Mouse (Mus musculus) c-Kit-positive CD71-positive TER-119-negative erythroid progenitor cells, embryonic 14.5 days (primary cell): ENCODE measurements at regions not wholly inside any gene's neighbourhood (a gene's known extent, or its start where the extent isn't known, plus 50 kb on each side); places are given as distances from the start of the nearest gene placed in this dataset.
"Not testable (repeated sequence)": the region's sequence is repeated elsewhere in the genome, so short reads cannot be mapped to it uniquely, and the experiment has no call there.

Source experiments
- DNase-seq: peaks from one replicate; pipeline ENCODE4 v3.0.0-alpha.2; 2013; ENCODE audit warnings: low read depth

DNA sequence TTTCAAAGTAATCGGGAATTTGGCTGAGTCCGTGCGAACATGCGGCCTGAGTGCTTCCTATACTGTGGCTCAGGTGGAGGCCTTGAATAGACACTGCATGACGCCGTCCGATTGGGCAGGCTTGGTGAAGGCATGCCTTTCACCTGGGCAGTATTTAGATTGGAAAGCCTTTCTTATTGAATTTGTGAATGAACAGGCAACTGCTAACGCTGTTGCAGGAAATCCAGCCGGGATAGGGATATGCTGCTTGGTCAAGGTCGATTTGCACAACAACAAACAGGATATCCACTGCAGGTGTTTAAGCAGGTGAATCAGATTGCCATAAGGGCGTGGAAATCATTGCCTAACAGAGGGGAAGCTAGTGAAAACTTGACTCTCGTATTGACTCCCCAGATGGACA is 183.7 kb upstream of the Ccdc54 start:
- not testable (repeated sequence) for DNase-seq

DNA sequence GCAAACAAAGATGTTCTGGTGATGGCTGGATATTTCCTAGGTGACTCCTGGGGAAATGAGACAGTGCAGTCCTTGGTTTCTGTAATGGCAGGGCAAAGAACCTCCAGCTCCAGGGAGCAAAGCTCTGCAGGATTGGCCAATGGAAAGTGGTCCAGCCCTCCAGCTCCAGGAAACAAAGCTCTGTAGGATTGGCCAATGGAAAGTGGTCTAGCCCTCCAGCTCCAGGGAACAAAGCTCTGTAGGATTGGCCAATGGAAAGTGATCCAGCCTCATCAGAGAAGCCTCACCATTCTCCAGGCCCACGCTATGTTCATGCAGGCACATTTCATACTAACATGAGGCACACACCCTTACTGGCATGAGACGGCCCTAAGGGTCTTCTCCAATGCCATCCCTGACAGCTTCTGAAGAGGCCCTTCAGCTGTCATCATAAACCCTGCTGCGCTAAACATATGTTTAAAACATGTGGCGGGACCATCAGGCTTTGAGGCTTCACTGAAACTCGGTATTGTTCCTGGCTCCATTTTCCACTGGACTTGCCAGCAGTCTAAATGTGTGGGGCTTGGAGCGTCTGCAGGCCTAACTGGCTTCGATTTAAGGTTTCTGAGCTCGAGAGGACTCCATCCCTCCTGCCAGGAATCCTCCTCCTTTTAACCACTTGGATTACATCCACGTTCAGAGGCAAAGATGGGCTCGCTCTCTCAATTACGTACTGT is 175.3 kb upstream of the Ccdc54 start:
- DNase-seq: no peak

DNA sequence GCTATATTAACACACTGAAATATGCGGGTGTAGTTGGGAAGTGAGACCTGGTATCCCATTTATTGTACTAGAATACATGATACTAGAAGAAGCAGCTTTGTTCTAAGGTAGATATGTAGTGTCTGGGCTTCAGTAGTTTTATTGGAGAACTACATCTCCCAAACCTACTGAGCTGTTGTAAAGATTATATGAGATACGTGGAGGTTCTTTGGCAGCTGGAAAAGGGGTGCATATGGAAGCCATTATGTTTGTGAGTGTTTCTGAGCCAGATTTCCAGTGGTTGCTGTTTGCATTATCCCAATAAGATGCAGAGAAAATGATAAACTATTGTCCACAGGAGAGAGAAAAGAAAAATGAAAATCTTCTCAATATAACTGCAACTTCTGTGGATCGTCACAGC is 171.1 kb upstream of the Ccdc54 start:
- DNase-seq: no peak

DNA sequence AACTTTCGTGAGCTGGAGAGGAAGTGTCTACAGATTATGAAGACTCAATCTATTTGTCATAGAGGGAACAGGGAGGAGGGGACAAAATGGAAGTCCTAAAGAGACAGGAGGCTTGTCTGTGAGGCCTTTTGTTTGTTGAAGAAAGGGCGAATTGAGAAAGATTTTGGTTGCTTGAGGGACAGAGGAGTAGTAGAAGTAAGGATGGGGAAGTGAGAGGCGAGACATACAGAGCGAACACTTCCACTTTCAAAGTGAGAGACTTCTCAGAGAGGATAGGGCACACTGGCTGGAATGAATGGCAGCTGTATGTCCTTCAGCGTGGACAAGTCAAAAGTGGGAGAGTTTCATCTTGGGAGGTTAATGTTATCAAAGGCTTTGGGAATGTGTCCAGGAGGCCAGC is 169.0 kb upstream of the Ccdc54 start:
- DNase-seq: no peak

DNA sequence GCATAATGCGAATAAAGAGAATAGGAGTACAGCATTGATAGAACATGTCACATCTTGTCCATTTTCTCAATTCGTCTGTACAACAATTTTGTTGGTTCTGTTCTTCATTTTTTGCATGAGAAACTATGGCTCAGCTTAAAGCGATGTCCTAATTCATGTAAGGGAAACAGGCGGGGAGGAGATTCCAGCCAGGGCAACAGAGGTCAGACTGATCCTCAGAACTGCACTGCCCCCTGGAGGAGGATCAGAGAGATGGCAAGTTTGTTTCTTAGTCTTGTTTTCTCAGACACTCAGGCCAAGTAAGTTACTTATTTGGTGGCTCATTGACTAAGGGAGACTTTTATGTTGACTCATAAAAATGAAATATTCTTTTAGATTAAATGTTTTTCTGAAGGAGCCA is 165.7 kb upstream of the Ccdc54 start:
- peak; percentile 27 for DNase-seq

DNA sequence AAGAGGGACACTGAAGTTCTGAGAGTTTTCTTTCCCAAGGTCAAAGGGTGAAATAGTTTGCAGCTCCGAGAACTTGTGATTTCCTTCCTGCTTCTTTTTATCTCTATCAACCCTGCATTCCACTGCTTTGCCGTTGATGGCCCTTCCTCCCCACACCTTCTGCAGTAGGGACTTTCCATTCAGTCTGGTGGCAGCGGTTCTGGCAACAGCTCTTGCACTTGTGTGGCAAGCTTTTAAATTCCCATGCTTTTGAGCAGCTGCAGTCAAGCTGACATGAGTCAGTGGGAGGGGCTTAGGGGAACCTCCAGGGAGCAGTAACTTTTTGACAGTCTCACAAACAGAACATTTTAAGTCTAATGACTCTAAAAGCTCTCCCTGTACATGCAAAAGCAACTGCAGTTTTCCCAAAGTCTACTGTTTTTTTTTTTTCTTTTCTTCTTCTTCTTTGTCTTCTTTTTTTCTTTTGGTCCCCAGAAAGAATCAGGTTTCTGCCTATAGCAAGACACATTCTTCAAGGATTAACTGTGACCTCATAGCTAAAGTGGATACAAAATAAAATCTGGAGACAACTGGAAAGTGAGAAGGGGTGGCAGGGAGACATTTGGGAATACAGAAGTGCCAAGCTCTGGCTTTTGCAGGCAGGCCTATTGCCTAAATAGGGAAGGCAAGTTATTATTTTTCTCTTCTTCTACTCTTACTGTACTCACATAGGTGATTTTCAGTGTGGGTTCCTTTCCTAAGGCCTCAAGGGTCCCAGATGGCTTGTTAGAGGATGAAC is 162.8 kb upstream of the Ccdc54 start:
- DNase-seq: no peak

DNA sequence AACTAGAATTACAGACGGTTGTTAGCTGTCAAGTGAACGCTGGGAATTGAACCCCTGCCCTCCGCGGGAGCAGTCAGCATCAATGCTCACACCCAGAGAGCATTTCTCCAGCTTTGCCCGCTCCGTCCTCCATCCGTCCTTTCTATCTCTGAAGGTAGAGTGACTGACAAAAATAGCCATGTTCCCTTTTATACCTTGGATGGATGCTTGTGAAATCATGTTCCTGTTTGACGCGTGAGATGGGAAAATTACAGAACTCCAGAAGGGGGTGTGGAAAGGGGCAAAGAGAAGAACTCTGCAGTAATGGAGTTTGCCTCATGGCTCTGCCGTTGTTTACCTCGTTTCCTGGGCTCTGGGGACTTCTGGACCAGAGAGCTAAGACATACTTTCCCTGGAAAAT is 162.1 kb upstream of the Ccdc54 start:
- DNase-seq: no peak

DNA sequence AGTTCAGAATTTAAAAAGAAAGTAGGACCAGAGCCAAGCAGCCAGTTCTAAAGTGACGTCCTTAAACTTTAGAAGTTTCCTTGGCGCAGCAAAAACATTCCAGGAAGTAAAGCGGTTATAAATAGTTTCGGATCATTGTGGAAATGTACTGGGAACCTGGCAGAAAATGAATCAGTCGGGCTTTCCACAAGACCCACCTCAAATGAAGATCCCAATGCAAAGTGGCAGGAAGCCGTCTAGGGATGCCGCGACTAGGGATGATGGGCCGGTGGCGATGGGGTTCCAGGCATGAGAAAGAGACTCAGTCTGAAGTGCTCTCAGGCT is 161.3 kb upstream of the Ccdc54 start:
- no peak for DNase-seq

DNA sequence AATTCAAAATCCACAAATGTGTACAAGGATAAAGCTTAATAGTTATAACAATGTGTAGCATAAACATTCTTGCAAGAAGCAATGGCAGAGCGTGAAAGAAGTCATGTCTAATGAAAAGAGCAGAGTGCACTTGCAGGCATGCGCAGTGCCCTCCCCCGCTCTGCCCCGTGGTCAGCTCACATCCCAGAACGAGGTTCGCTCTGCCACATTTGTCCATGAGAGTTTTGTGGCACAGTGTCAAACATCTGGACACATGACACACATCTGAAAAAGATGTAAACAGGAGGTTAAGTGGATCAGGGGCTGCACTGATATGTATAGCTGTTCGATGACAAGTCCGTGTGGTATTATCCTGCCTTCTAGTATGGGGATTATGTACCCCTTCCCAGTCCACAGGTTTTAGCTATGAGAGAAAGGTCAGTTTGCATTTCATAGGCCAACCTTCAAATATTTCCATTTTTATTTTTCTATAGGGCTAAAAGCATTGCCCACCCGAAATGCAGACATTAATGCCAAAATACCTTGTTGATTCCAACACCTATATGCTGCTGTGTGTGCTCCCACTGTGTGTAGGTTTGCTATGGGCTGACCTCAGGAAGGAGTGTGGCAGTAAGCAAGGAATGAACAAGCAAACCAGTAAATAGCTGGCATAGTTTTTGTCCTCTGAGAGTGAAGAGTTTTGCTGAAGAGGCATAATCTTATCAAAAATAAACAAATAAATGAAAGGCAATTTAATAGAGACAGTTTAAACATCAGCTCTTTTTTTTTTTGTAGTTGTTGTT is 160.7 kb upstream of the Ccdc54 start:
- no peak for DNase-seq

DNA sequence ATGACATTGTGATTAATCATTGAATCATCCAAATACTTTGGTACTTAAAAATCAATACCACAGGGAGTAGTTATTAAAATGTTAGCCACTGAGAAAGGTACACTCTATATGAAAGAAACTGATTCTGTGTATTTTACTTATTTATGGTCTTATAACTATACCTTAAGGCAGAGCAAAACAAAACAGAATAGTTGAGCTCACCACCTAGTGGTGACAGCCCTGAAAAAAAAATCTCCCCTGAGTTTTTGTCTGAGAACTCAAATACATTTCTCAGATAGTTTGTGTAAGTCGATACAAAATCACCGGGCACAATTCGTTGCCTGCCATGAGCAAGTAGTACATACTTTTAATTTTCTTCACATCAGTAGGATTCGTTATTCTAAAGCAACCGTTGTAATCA is 156.7 kb upstream of the Ccdc54 start:
- no peak for DNase-seq

DNA sequence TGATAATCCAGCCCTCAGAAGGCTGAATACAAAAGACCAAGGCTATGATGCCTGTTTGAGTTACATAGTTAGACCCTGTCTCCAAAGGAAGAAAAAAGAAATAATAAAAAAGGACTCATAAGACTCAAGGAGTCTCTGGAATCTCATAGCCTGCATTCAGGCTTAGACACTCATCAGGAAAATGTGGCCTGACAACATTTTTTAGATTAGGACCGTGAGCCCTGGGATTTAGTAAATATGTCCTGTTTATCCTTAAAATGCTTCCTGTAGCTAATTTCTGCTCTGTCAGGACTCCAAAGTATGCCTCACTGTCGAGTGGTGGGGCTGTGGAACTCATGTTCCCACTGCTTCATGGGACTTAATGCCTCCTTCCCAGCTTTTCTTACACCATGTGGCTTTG is 154.8 kb upstream of the Ccdc54 start:
- no peak for DNase-seq

DNA sequence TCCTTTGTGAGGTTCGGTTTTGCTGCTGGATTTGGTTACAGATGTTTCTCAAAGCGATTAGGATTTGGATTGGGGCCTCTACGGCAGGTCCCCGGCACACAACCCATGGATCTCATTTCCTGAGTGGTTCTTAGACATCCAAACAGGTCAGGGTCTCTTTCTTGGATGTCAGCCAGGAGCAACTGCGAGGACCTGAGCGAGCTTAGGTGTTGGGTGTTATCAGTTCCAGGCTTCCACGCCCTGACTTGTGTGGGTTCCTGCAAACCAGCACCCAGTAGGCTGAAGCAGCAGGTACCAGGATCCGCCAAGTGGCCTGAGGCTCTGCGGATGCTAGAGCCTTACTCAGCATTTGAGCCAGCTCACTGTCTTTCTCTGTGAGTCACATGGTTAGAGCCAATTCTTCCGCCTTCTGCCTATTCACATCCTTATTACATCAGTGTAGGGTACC is 146.5 kb upstream of the Ccdc54 start:
- no peak for DNase-seq

DNA sequence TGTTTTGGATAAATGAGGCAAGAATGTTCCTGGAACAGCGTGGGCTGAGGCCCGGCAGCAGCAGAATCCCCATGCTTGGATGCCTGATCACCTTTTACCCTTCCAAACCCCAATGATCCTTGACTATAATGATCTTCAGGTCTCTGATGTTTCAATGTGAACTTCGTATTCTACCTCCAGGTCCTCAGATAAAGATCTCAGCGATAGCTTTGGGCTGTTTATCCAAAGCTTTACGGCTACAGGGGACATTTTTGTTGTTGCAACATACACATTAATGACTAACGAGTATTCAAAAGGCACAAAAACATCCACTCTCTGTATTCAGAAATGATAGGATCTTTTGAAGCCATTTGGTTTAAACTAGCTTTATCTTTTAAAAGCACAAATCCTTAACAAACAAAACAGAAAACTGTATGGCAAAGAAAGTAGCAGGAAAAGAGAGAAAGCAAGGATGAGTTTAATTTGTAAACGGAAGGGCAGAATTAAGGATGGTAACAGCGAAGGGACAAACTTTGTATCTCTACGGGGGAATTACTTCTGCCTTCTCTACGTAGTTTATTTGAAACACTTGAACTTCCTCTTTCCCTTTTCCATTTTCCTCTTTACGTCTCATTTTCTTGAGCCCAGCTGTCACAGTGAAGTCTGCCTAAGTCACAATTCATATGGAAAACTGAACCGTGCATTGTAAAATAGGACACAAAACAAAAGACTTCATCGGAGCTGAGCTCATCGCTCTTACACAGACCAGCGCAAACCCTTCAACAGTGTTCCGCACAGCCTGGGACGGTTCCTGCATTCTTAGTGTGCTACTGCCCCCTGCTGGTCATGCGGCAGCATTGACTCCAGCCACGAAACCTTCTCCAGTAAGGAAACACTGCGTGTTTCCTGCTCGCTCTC is 145.4 kb upstream of the Ccdc54 start:
- peak; percentile 82 for DNase-seq

DNA sequence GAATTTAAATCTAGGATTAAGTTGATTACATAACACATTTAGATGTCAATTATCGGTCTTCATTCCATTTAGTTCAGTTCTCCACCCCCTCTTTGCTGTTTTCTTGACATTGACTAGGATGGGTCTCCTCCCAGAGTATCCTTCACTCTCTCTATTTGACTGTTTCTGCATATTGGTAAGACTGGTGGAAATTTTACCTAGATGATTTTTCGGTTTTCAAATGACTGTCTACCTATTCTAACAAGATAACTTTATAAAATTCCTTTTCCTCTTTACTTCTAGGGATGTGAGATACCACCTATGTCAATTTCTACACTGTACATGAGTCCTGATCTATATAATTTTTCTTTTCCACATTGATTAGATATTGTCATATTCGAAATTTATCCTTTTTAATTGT is 142.4 kb upstream of the Ccdc54 start:
- DNase-seq: no peak

DNA sequence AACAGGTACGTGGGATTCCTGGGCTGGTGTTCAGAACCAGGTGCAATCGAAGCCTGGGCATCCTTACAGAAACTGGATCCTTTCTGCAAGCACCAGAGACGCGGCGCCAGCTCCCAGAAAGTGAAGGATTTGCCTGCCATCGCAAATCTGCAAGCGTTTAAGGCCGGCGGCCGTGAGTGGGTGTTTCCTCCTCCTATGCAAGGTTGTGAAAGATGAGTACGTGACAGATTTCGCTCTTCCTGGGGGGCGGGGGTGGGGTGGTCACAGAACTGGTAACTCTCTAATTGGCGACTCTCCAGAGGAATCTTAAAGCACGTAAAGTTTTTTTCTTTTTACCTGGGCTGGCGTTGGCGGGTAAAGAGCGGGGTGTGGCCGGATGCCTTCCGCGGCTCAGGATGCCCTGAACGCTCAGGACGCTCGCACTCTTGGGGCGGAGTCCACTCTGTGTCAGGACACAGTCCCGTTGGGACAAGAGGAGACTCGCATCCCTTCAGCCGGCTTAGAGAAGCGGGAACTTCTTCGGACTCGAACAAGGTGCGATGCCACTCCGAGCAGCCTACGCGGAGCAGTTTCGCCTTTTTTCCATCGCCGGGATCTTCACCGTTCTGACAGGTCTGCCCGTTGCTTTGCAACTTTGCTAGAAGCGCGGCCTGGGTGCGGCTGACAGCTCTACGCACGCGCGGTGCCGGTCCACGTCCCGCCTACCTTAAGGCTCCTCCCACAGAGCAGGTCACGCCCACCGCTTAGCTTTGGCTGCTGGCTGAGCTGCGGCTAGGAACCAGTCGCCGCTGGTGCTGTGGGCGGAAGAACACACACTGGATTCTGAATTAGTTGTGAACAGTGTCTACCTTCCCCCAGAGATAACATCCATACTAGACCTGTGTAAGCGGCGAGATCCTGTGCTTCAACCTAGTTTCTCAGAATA is 141.4 kb upstream of the Ccdc54 start:
- DNase-seq: peak; percentile 65

DNA sequence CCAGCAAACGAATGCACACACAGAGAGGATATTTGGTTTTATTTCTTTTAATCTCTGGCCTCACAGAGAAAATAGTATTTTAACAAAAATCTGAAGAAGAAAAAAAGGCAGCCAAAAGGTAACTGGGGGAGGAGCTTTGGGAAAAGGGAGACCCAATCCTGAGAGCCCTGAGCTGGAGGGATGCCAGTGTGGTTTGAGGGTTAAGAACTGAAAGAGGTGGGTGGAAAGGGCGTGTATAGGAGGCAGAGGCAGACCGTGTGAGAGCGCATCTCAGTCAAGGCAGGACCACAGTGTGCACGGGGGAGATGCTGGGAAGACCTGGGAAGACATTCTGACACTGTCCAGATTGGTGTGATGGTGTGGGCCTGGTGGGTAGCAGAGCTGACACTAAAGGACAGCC is 138.4 kb upstream of the Ccdc54 start:
- no peak for DNase-seq

DNA sequence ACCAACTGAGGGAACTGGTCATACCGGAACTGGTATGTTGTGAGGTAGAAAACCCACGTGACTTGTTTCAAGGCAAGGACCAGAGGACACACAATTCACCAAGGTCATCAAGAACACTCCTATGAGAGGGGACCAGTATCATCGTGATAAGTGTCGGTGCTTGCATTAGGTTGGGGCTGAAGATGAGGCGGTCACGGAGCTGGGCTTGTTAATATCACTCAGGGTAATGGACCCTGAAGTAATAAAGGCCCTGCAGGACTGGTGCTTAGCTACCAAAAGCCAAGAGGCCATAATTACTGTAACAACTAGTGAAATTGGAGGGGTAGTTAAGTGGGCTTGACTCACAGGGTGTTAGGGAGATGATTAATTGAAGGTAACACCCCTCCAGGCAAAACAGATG is 132.2 kb upstream of the Ccdc54 start:
- no peak for DNase-seq

DNA sequence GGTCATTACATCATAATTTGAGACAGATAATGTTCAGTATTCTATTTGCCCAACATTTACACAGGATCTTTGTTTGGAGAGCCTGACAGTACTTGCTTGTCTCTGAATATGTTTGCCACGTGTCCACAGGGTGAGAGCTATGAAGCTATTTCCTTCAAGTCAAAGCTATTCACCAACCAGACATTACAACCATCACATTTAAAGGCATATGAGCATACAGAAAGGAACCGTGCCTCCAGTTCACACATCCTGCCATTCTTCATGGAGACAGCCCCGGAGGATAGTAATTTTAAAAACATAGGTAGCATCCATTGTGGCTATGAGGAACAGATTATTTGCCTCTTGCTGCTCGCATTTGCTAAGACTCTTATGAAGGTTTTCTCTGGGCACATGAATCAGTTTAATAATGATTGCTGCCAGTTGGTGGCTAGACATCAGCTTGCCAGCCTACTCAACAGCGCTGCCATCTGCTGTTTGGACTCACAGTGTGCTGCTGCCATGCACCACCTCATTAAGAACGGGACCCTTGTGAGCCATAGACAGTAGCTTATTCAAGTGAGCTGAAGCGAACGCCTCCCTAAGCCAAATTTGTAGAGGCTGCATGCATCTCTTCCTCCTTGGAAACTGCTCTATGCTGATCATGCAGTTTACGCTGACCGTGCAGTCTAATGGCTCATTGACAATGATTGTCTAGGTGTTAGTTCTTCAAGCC is 126.5 kb upstream of the Ccdc54 start:
- no peak for DNase-seq

DNA sequence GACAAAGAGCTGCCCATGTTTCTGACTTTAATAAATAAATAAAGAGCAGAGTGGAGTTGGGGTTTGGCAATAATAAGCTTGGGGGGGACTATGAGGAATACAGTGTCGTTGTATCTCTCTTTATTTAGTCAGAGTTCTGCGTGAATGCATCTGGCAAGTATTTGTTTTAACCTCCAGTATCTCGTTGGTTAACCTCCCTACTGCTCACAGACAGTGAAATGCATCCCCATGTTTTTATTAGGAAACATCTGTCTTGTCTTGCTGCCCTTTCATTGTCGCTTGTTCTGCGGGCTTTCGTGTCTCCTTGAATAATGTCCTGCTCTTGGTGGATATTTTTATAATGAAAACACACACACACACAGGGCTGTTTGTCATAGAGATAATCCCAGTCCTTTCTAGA is 118.8 kb upstream of the Ccdc54 start:
- no peak for DNase-seq

DNA sequence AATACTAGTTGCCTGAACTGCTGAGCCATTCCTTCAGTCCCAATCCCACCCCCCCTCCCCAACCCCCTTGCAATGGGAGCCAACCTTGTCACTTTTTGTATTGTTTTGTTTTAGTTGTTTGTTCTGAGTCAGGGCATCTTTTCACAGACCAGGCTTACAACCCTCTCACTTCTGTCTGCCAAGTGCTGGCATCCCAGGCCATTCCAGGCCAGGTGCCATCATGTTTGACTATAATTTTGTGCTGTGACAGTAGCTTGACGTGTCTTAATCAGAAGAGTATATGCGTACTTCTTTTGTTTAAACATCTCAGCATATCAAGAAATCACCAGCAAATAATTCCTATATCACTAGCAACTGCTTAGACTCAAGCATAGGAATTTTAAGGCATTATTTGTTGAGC is 117.0 kb upstream of the Ccdc54 start:
- no peak for DNase-seq
